Mouse (Mus musculus): ENCODE results near the gene Tmem256. TPM values are rescaled to one million over a fixed set of nuclear protein-coding genes. Genes with fewer than 3 reads are reported as not detected.
A peak's percentile ranks its signal among the peaks of the same experiment; 100 is the strongest.
"Not testable (repeated sequence)": the region's sequence is repeated elsewhere in the genome, so short reads cannot be mapped to it uniquely, and the experiment has no call there.

Tmem256 gene
- polyA plus RNA-seq, 1 experiment from 2014 or later, result 294 TPM

DNA sequence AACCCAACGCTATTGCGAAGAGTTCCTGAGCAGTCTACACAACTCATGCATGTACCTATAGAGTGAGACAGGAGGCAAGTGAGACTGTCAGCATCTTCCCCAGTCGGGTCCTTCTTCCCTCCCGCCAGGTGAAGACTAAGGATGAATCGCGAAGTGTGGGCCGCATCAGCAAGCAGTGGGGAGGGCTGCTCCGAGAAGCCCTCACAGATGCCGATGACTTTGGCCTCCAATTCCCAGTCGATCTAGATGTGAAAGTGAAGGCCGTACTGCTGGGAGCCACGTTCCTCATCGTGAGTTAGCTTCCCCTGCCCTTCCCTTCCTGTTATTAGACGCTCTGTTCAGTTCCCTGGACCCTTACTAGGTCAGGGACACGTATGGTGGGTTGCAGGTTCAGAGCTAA lies 11.6 kb downstream of the Tmem256 start:
- Histone ChIP-seq H3K4me2 (ENCODE audit: low read depth, low read length) (no peak overlapping the region), H3K9ac (replicated peaks; ENCODE audit: low read length) (no peak overlapping the region), H3K4me3 (ENCODE audit: low read depth, low read length) (no peak overlapping the region), H3K27ac (replicated peaks; ENCODE audit: low read depth, low read length) (no peak overlapping the region), H3K36me3 (replicated peaks; ENCODE audit: control insufficient read depth, insufficient read depth, low read depth, low read length) (peaks cover 2% of the 10 kb centered on the region), H3K27me3 (ENCODE audit: control insufficient read depth, insufficient read depth, low read length) (no peaks in the 10 kb centered on the region), H3K4me1 (ENCODE audit: control insufficient read depth, insufficient read depth, low read length) (peaks cover 6% of the 10 kb centered on the region), H3K9me3 (replicated peaks; ENCODE audit: control insufficient read depth, low read length) (no peaks in the 10 kb centered on the region)
- WGBS, result 92% methylated on average over 15 of the region's 15 CpGs
- DNase-seq (ENCODE audit: low spot score), result no peak
- ATAC-seq (replicated peaks; ENCODE audit: insufficient number of reproducible peaks, low FRiP score, low TSS enrichment, low read depth), result no peak

DNA sequence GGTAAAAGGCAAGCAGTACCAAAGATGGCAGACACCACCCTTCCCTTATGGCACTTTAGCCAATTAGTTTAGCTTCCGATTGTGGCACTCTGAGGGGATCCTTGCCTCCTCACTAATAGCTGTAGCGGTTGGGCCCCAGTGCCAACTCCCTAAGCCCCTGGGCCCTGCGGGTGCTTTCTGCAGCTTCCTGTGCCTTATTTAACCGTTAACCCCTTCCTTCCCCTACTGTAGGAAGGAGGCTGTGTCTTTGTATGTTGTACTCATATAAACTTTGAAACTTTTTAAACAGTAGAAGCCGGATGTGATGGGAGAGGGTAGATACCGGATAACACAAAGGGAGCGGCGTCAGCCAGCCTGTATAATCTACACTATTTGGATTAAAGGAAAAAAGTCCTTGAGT lies 12.4 kb downstream of the Tmem256 start:
- H3K9ac ChIP-seq (replicated peaks; ENCODE audit: low read length), result no peak overlapping the region
- no peak overlapping the region for H3K4me3 ChIP-seq (ENCODE audit: low read depth, low read length)
- H3K9me3 ChIP-seq (replicated peaks; ENCODE audit: control insufficient read depth, low read length), result no peaks in the 10 kb centered on the region
- DNase-seq (ENCODE audit: low spot score), result no peak
- 74% methylated on average over 8 of the region's 8 CpGs for WGBS
- no peak for ATAC-seq (replicated peaks; ENCODE audit: insufficient number of reproducible peaks, low FRiP score, low TSS enrichment, low read depth)
- no peak overlapping the region for H3K4me2 ChIP-seq (ENCODE audit: low read depth, low read length)
- peaks cover 2% of the 10 kb centered on the region for H3K36me3 ChIP-seq (replicated peaks; ENCODE audit: control insufficient read depth, insufficient read depth, low read depth, low read length)
- no peak overlapping the region for H3K27ac ChIP-seq (replicated peaks; ENCODE audit: low read depth, low read length)
- H3K4me1 ChIP-seq (ENCODE audit: control insufficient read depth, insufficient read depth, low read length), result peaks cover 6% of the 10 kb centered on the region
- H3K27me3 ChIP-seq (ENCODE audit: control insufficient read depth, insufficient read depth, low read length), result no peaks in the 10 kb centered on the region

DNA sequence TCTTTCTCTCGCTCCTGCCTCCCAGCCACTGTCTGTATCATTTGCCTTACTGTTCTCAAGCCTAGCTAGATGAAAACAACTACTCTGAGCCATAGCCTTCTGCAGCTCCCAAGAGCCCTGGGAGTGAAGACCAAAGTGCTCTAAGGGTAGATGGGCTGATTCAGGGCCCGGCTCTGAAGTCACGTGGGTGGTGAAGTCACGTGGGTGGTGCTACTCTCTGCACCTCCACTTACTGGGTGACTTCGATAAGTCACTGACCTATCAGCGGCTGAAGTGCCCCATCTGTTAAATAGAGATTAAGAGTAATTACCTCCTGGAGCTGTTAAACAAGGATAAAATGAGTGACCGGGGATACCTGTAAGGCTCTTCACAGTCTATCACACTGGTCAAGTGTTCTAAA lies 15.7 kb downstream of the Tmem256 start:
- Histone ChIP-seq H3K4me3 (ENCODE audit: low read depth, low read length) (no peak overlapping the region), H3K27me3 (ENCODE audit: control insufficient read depth, insufficient read depth, low read length) (peaks cover 11% of the 10 kb centered on the region), H3K27ac (replicated peaks; ENCODE audit: low read depth, low read length) (no peak overlapping the region), H3K36me3 (replicated peaks; ENCODE audit: control insufficient read depth, insufficient read depth, low read depth, low read length) (peaks cover 2% of the 10 kb centered on the region), H3K9ac (replicated peaks; ENCODE audit: low read length) (no peak overlapping the region), H3K4me1 (ENCODE audit: control insufficient read depth, insufficient read depth, low read length) (no peaks in the 10 kb centered on the region), H3K9me3 (replicated peaks; ENCODE audit: control insufficient read depth, low read length) (no peaks in the 10 kb centered on the region), H3K4me2 (ENCODE audit: low read depth, low read length) (no peak overlapping the region)
- ATAC-seq (replicated peaks; ENCODE audit: insufficient number of reproducible peaks, low FRiP score, low TSS enrichment, low read depth) (no peak), DNase-seq (ENCODE audit: low spot score) (no peak)
- 85% methylated on average over 7 of the region's 7 CpGs for WGBS

DNA sequence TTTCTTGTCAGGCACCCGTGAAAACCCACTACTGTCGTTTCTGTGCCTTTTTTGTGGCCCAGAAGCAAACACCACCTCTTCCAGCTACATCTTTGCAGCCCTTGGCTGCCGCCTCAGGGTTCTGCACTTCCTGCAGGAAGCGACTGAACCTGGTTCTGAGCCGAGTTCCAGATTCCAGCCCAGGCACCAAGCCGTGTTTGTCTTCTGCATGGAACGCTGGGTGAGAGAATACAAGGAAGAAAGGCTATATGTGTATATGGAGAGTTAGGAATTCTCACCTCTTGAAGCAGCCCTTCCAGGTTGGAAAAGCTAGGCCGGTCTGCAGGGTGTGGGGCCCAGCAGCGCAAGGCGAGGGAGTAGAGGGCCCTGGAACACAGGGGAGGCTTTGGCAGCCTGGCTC lies 16.4 kb downstream of the Tmem256 start:
- Histone ChIP-seq H3K27me3 (ENCODE audit: control insufficient read depth, insufficient read depth, low read length) (peaks cover 13% of the 10 kb centered on the region), H3K36me3 (replicated peaks; ENCODE audit: control insufficient read depth, insufficient read depth, low read depth, low read length) (peaks cover 1% of the 10 kb centered on the region; the same call in 1 of the 2 replicates), H3K4me1 (ENCODE audit: control insufficient read depth, insufficient read depth, low read length) (no peaks in the 10 kb centered on the region), H3K9me3 (replicated peaks; ENCODE audit: control insufficient read depth, low read length) (no peaks in the 10 kb centered on the region), H3K4me3 (ENCODE audit: low read depth, low read length) (no peak overlapping the region), H3K4me2 (ENCODE audit: low read depth, low read length) (no peak overlapping the region), H3K9ac (replicated peaks; ENCODE audit: low read length) (no peak overlapping the region), H3K27ac (replicated peaks; ENCODE audit: low read depth, low read length) (no peak overlapping the region)
- WGBS, result 81% methylated on average over 10 of the region's 10 CpGs
- no peak for ATAC-seq (replicated peaks; ENCODE audit: insufficient number of reproducible peaks, low FRiP score, low TSS enrichment, low read depth)
- DNase-seq (ENCODE audit: low spot score), result no peak

DNA sequence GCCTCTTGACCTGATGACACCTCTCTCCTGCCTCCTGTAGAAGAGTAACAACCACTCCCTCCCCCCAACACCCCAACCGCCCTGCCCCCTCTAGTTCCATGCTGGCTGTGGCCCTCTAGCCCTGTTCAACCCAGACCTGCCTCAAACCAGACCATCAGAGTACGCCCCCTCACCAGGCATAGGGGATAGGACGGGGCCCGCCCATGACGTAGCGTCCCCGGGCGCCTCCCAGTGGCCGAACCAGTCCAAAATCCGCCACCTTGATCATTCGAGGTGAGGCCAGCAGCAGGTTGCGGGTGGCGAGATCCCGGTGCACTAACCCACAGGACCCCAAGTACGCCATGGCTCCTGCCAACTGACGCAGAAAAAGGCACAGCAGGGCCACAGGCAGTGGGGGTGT lies 17.0 kb downstream of the Tmem256 start:
- peak; percentile 42; the same call in 1 of the 2 replicates for ATAC-seq (replicated peaks; ENCODE audit: insufficient number of reproducible peaks, low FRiP score, low TSS enrichment, low read depth)
- H3K27ac ChIP-seq (replicated peaks; ENCODE audit: low read depth, low read length), result no peak overlapping the region
- no peak overlapping the region; the same call in 1 of the 2 replicates for H3K4me3 ChIP-seq (ENCODE audit: low read depth, low read length)
- no peaks in the 10 kb centered on the region for H3K4me1 ChIP-seq (ENCODE audit: control insufficient read depth, insufficient read depth, low read length)
- H3K36me3 ChIP-seq (replicated peaks; ENCODE audit: control insufficient read depth, insufficient read depth, low read depth, low read length), result no peaks in the 10 kb centered on the region; the same call in 1 of the 2 replicates
- peak; percentile 64 for DNase-seq (ENCODE audit: low spot score)
- H3K9ac ChIP-seq (replicated peaks; ENCODE audit: low read length), result no peak overlapping the region
- H3K27me3 ChIP-seq (ENCODE audit: control insufficient read depth, insufficient read depth, low read length), result peaks cover 13% of the 10 kb centered on the region
- H3K4me2 ChIP-seq (ENCODE audit: low read depth, low read length), result no peak overlapping the region
- 18% methylated on average over 16 of the region's 16 CpGs for WGBS
- H3K9me3 ChIP-seq (replicated peaks; ENCODE audit: control insufficient read depth, low read length), result no peaks in the 10 kb centered on the region

DNA sequence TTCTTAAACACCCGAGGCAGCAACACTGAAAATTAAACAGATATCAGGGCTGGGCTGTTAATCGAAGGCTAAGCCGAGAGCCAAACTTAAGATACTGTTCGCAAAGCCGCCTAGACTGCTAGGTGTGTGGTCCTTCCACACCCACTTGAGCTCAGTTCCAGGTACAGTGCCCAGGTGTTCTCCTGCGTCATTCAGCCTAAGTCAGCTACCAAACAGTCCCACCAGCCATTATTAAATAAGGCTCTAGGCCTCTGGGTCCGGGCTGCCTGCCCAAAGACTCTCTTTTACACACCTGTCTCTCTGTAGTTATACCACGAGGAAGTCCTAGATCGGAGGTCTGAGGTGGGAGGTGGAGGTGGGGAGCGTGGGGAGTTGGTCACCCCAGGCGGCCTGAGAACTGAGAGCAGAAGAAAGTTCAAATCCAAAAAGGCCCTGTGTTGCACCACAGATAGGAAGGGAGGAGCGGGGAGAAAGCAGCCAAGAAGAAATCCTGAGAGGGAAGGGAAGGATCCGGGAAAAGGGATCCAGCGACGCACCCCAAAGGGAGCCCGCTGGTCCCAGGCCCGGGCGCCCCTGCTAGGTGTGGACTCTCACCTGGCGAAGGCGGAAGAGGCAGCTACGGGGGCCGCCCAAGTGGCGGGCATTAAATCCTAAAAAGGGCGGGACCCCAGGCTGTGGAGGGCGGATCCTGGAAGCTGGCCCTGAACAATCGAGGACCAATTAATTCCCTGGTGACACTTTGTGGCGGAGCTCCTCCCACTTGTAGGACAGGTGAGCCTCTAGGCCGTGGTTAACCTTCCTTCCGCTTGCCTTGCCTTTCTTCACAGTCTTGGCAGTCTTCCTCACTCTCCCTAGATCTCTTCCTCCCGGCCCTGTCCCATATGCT lies 20.0 kb downstream of the Tmem256 start, which contains the start of gene Tnk1:
Gene Tnk1 (minus strand): TSS at position 618 of the 886 bp plus-strand sequence.
- Histone ChIP-seq H3K9ac (replicated peaks; ENCODE audit: low read length) (peak within 1 kb of the TSS; percentile 28), H3K4me3 (ENCODE audit: low read depth, low read length) (no peak within 1 kb of the TSS), H3K4me2 (ENCODE audit: low read depth, low read length) (peak within 1 kb of the TSS; percentile 30; the same call in 1 of the 2 replicates), H3K4me1 (ENCODE audit: control insufficient read depth, insufficient read depth, low read length) (no peaks in the 10 kb centered on the region), H3K36me3 (replicated peaks; ENCODE audit: control insufficient read depth, insufficient read depth, low read depth, low read length) (no peaks in the 10 kb centered on the region), H3K27me3 (ENCODE audit: control insufficient read depth, insufficient read depth, low read length) (peaks cover 13% of the 10 kb centered on the region), H3K9me3 (replicated peaks; ENCODE audit: control insufficient read depth, low read length) (no peaks in the 10 kb centered on the region), H3K27ac (replicated peaks; ENCODE audit: low read depth, low read length) (no peak within 1 kb of the TSS)
- 19% methylated on average over 30 of the region's 30 CpGs for WGBS
- DNase-seq (ENCODE audit: low spot score), result peak; percentile 35
- no peak for ATAC-seq (replicated peaks; ENCODE audit: insufficient number of reproducible peaks, low FRiP score, low TSS enrichment, low read depth)

DNA sequence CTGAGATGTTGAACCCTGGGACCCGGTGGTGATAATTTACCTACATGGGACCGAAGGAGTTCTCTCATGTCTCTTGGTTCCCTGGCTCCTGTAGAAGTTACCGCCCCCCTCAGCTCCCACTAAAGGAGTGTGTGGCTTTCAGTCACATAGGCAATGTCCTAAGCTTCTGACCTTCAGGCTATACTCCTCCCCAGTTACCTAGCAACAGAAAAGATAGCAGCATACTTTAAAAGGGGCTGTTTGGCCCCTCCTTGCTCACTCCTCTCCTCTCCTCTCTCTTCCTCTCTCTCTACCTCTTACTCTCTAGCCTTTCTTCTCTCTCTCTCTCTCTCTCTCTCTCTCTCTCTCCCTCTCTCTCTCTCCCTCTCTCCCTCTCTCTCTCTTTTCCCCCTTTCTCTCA lies 25.4 kb downstream of the Tmem256 start:
- not testable (repeated sequence) for H3K4me2 ChIP-seq (ENCODE audit: low read depth, low read length); H3K9ac ChIP-seq (replicated peaks; ENCODE audit: low read length); H3K9me3 ChIP-seq (replicated peaks; ENCODE audit: control insufficient read depth, low read length); H3K27ac ChIP-seq (replicated peaks; ENCODE audit: low read depth, low read length); H3K27me3 ChIP-seq (ENCODE audit: control insufficient read depth, insufficient read depth, low read length); DNase-seq (ENCODE audit: low spot score); H3K4me3 ChIP-seq (ENCODE audit: low read depth, low read length); ATAC-seq (replicated peaks; ENCODE audit: insufficient number of reproducible peaks, low FRiP score, low TSS enrichment, low read depth); H3K4me1 ChIP-seq (ENCODE audit: control insufficient read depth, insufficient read depth, low read length); H3K36me3 ChIP-seq (replicated peaks; ENCODE audit: control insufficient read depth, insufficient read depth, low read depth, low read length)
- 81% methylated on average over 3 of the region's 3 CpGs for WGBS

DNA sequence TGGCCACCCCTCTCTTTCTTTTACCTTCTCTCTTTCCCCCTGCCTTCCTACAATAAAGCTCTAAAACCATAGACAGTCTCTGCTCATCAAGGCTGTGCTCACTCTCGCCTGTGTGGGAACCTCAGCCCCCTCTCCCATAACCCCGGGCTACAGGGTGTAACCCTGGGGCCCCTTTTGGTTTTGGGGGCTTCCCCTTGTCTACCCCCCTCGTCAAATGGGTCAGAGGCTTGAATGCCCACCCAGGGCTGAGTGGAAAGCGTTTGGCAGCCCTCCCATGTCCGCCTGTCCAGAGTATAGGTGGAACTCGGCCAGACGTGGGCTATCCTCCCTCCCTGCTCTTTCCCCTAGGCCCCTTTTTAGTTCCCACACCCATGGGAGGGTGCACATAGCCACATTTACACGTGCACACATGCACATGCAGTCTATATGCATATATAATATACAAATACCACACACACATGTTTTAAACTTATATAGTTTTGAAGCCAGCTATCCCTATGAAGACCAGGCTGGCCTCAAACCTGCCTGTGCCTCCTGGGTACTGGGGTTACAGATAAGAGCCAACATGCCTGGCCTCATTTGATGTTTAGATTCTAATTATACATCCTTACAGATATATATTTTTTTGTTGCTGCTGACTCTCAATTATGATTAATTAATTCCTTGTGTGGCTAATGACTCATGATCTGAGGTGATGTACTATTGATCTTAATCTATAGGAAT lies 26.0 kb downstream of the Tmem256 start:
- no peaks in the 10 kb centered on the region for H3K4me1 ChIP-seq (ENCODE audit: control insufficient read depth, insufficient read depth, low read length)
- H3K36me3 ChIP-seq (replicated peaks; ENCODE audit: control insufficient read depth, insufficient read depth, low read depth, low read length), result no peaks in the 10 kb centered on the region
- 63% methylated on average over 8 of the region's 8 CpGs for WGBS
- no peak for ATAC-seq (replicated peaks; ENCODE audit: insufficient number of reproducible peaks, low FRiP score, low TSS enrichment, low read depth)
- no peak overlapping the region for H3K4me2 ChIP-seq (ENCODE audit: low read depth, low read length)
- H3K27me3 ChIP-seq (ENCODE audit: control insufficient read depth, insufficient read depth, low read length), result no peaks in the 10 kb centered on the region; the same call in 1 of the 2 replicates
- H3K4me3 ChIP-seq (ENCODE audit: low read depth, low read length), result no peak overlapping the region
- H3K9me3 ChIP-seq (replicated peaks; ENCODE audit: control insufficient read depth, low read length), result no peaks in the 10 kb centered on the region
- H3K27ac ChIP-seq (replicated peaks; ENCODE audit: low read depth, low read length), result no peak overlapping the region
- no peak for DNase-seq (ENCODE audit: low spot score)
- H3K9ac ChIP-seq (replicated peaks; ENCODE audit: low read length), result no peak overlapping the region
